Mouse (Mus musculus): ENCODE results near the gene Rc3h1.
A peak's percentile ranks its signal among the peaks of the same experiment; 100 is the strongest.
"Not testable (repeated sequence)": the region's sequence is repeated elsewhere in the genome, so short reads cannot be mapped to it uniquely, and the experiment has no call there.

The Rc3h1 gene

GRCm38 (mm10) chr1:160906057-160906557 is at the start of gene Rc3h1:
TSS of gene Rc3h1 (plus strand) at chr1:160906418.
- DNase-seq: peak; percentile 97

- no peak for DNase-seq
These were observed 48.1 kb upstream of the Rc3h1 start for GRCm38 (mm10) chr1:160858132-160858531.

- not testable (repeated sequence) for DNase-seq
These were observed 46.3 kb upstream of the Rc3h1 start for GRCm38 (mm10) chr1:160859874-160860273.

- no peak for DNase-seq
These were observed 45.1 kb upstream of the Rc3h1 start for GRCm38 (mm10) chr1:160861142-160861541.

GRCm38 (mm10) chr1:160861632-160862031 is 44.6 kb upstream of the Rc3h1 start:
- DNase-seq: no peak

GRCm38 (mm10) chr1:160863027-160863426 is 43.2 kb upstream of the Rc3h1 start:
- peak; percentile 19 for DNase-seq

GRCm38 (mm10) chr1:160874757-160875156 is 31.5 kb upstream of the Rc3h1 start:
- no peak for DNase-seq

GRCm38 (mm10) chr1:160876968-160877367 is 29.2 kb upstream of the Rc3h1 start:
- no peak for DNase-seq

GRCm38 (mm10) chr1:160878485-160878884 is 27.7 kb upstream of the Rc3h1 start:
- no peak for DNase-seq

- DNase-seq: not testable (repeated sequence)
These were observed 24.8 kb upstream of the Rc3h1 start for GRCm38 (mm10) chr1:160881378-160881777.

GRCm38 (mm10) chr1:160881968-160882367 is 24.2 kb upstream of the Rc3h1 start:
- no peak for DNase-seq

GRCm38 (mm10) chr1:160884273-160884672 is 21.9 kb upstream of the Rc3h1 start:
- no peak for DNase-seq

GRCm38 (mm10) chr1:160884993-160885392 is 21.2 kb upstream of the Rc3h1 start:
- no peak for DNase-seq

GRCm38 (mm10) chr1:160899701-160900100 is 6.5 kb upstream of the Rc3h1 start:
- no peak for DNase-seq

GRCm38 (mm10) chr1:160904047-160904446 is 2.2 kb upstream of the Rc3h1 start:
- DNase-seq: no peak

- DNase-seq: peak; percentile 50
These were observed 602 bp downstream of the Rc3h1 start for GRCm38 (mm10) chr1:160906558-160907481.

- no peak for DNase-seq
These were observed 4.0 kb downstream of the Rc3h1 start for GRCm38 (mm10) chr1:160910176-160910575.

GRCm38 (mm10) chr1:160910812-160911211 is 4.6 kb downstream of the Rc3h1 start:
- no peak for DNase-seq

- no peak for DNase-seq
These were observed 13.2 kb downstream of the Rc3h1 start for GRCm38 (mm10) chr1:160919383-160919782.

- DNase-seq: no peak
These were observed 15.7 kb downstream of the Rc3h1 start for GRCm38 (mm10) chr1:160921938-160922337.

- DNase-seq: no peak
These were observed 25.1 kb downstream of the Rc3h1 start for GRCm38 (mm10) chr1:160931320-160931719.

- no peak for DNase-seq
These were observed 27.8 kb downstream of the Rc3h1 start for GRCm38 (mm10) chr1:160933896-160934482.

GRCm38 (mm10) chr1:160935551-160935950 is 29.3 kb downstream of the Rc3h1 start:
- peak; percentile 10 for DNase-seq

- DNase-seq: no peak
These were observed 57.0 kb downstream of the Rc3h1 start for GRCm38 (mm10) chr1:160963199-160963598.
